Mouse (Mus musculus) embryonic stem cell, embryonic (primary cell): Measurements from ENCODE around the gene Rpl37a.

ENCODE experiments used
- CTCF ChIA-PET, 4 experiments: fragments of 300-600 bp in 2 of 4; fragments of 350-600 bp in 2 of 4; sonication (Branson Sonifier 250); formaldehyde crosslinking; loops; one replicate each; lab custom pipeline; 2022; ENCODE audit warnings: inconsistent platforms in 2 of 4; lab: Charles Lee
- POLR2A ChIA-PET, 4 experiments: fragments of 300-600 bp in 2 of 4; fragments of 350-600 bp in 2 of 4; sonication (Branson Sonifier 250); formaldehyde crosslinking; loops; one replicate each; lab custom pipeline; 2022; ENCODE audit warnings: antibody characterized with exemption in 4 of 4, inconsistent platforms in 1 of 4; lab: Charles Lee

Gene Rpl37a

GRCm38 (mm10) chr1:72710753-72711653 lies at the start of gene Rpl37a:
Rpl37a (plus strand) TSS chr1:72711290.
- ChIA-PET CTCF (interaction anchor here in 1 of 4 experiments (0.8 kb wide), 1 partner anchor 144 kb away, joined by 3 read pairs; no protein-coding TSS in a partner anchor), POLR2A (interaction anchor here (0.5 to 12.4 kb wide), 55 partner anchors 9 to 538 kb away, joined by 3 to 306 read pairs (median 4); partner anchors contain the start of genes Smarcal1 (in 3 of the 4), Igfbp2 (in 2 of the 4), Igfbp5 (in 2 of the 4) and Pecr (in 1 of the 4))

- CTCF ChIA-PET, result no interaction called here
- POLR2A ChIA-PET, result interaction anchor here in 1 of 4 experiments (1.3 to 1.5 kb wide), 2 partner anchors 20 to 39 kb away, joined by 3 to 4 read pairs; no protein-coding TSS in a partner anchor
These were observed 38.0 kb upstream of the Rpl37a start for GRCm38 (mm10) chr1:72673070-72673469.

GRCm38 (mm10) chr1:72696256-72696655 lies 14.8 kb upstream of the Rpl37a start:
- ChIA-PET CTCF (no interaction called here), POLR2A (interaction anchor here in 1 of 4 experiments (0.6 kb wide), 1 partner anchor 461 kb away, joined by 3 read pairs; no protein-coding TSS in a partner anchor)

- ChIA-PET POLR2A (interaction anchor here in 1 of 4 experiments (1.0 kb wide), 1 partner anchor 97 kb away, joined by 3 read pairs; no protein-coding TSS in a partner anchor), CTCF (no interaction called here)
These were observed 12.4 kb upstream of the Rpl37a start for GRCm38 (mm10) chr1:72698651-72699050.

- POLR2A ChIA-PET, result interaction anchor here in 2 of 4 experiments (1.1 to 2.8 kb wide), 4 partner anchors 10 to 125 kb away, joined by 3 to 10 read pairs (median 4); partner anchors contain the start of gene Rpl37a (in 2 of the 2)
- CTCF ChIA-PET, result no interaction called here
These were observed 10.6 kb upstream of the Rpl37a start, which contains the start of gene Ankar for GRCm38 (mm10) chr1:72700479-72700878. Ankar (minus strand) TSS chr1:72700579.

GRCm38 (mm10) chr1:72707525-72707924 lies 3.6 kb upstream of the Rpl37a start:
- ChIA-PET CTCF (interaction anchor here in 1 of 4 experiments (0.6 kb wide), 1 partner anchor 136 kb away, joined by 3 read pairs; no protein-coding TSS in a partner anchor), POLR2A (interaction anchor here in 1 of 4 experiments (0.7 to 1.7 kb wide), 3 partner anchors 8 to 96 kb away, joined by 3 to 8 read pairs (median 3); no protein-coding TSS in a partner anchor)

GRCm38 (mm10) chr1:72711684-72712083 lies 594 bp downstream of the Rpl37a start:
- POLR2A ChIA-PET, result interaction anchor here in 3 of 4 experiments (0.9 to 12.4 kb wide), 30 partner anchors 9 to 487 kb away, joined by 3 to 306 read pairs (median 6); partner anchors contain the start of genes Smarcal1 (in 3 of the 3), Igfbp2 (in 2 of the 3) and Igfbp5 (in 1 of the 3)
- CTCF ChIA-PET, result no interaction called here

- CTCF ChIA-PET, result interaction anchor here in 2 of 4 experiments (0.7 to 6.2 kb wide), 3 partner anchors 109 to 428 kb away, joined by 3 to 90 read pairs (median 5); no protein-coding TSS in a partner anchor
These were observed 3.5 kb downstream of the Rpl37a start for GRCm38 (mm10) chr1:72714547-72714946.

GRCm38 (mm10) chr1:72715065-72715464 lies 4.0 kb downstream of the Rpl37a start:
- POLR2A ChIA-PET, result interaction anchor here (0.6 to 12.4 kb wide), 46 partner anchors 8 to 488 kb away, joined by 3 to 306 read pairs (median 5); partner anchors contain the start of genes Igfbp2 (in 3 of the 4), Ankar (in 1 of the 4), Igfbp5 (in 1 of the 4) and Smarcal1 (in 1 of the 4)
- CTCF ChIA-PET, result interaction anchor here in 3 of 4 experiments (0.7 to 6.2 kb wide), 3 partner anchors 9 to 141 kb away, joined by 3 to 90 read pairs (median 3); no protein-coding TSS in a partner anchor

More at GRCm38 (mm10) chr1:72714547-72714946, 3.5 kb downstream of the Rpl37a start:
- POLR2A ChIA-PET, result interaction anchor here (0.6 to 12.4 kb wide), 43 partner anchors 9 to 488 kb away, joined by 3 to 306 read pairs (median 4); partner anchors contain the start of genes Igfbp2 (in 3 of the 4), Ankar (in 1 of the 4) and Igfbp5 (in 1 of the 4)

GRCm38 (mm10) chr1:72715593-72716361 lies 4.7 kb downstream of the Rpl37a start:
- POLR2A ChIA-PET, result interaction anchor here (0.6 to 12.4 kb wide), 59 partner anchors 8 to 479 kb away, joined by 3 to 306 read pairs (median 5); partner anchors contain the start of genes Igfbp2 (in 3 of the 4), Igfbp5 (in 1 of the 4) and Smarcal1 (in 1 of the 4)
- CTCF ChIA-PET, result interaction anchor here (0.6 to 6.2 kb wide), 9 partner anchors 9 to 1147 kb away, joined by 3 to 90 read pairs (median 3); no protein-coding TSS in a partner anchor

GRCm38 (mm10) chr1:72716421-72716820 lies 5.3 kb downstream of the Rpl37a start:
- ChIA-PET POLR2A (interaction anchor here (0.6 to 12.4 kb wide), 49 partner anchors 9 to 480 kb away, joined by 3 to 306 read pairs (median 5); partner anchors contain the start of gene Igfbp2 (in 2 of the 4)), CTCF (interaction anchor here (0.7 to 6.2 kb wide), 10 partner anchors 77 to 1147 kb away, joined by 3 to 90 read pairs (median 3); no protein-coding TSS in a partner anchor)

GRCm38 (mm10) chr1:72716926-72717325 lies 5.8 kb downstream of the Rpl37a start:
- ChIA-PET POLR2A (interaction anchor here (0.8 to 12.4 kb wide), 37 partner anchors 9 to 473 kb away, joined by 3 to 306 read pairs (median 8); partner anchors contain the start of gene Igfbp2 (in 2 of the 4)), CTCF (interaction anchor here (0.7 to 6.2 kb wide), 11 partner anchors 14 to 1146 kb away, joined by 3 to 90 read pairs (median 4); no protein-coding TSS in a partner anchor)

GRCm38 (mm10) chr1:72717540-72717939 lies 6.5 kb downstream of the Rpl37a start:
- CTCF ChIA-PET, result interaction anchor here (0.6 to 6.2 kb wide), 10 partner anchors 14 to 469 kb away, joined by 3 to 90 read pairs (median 5); no protein-coding TSS in a partner anchor
- POLR2A ChIA-PET, result interaction anchor here (0.6 to 12.4 kb wide), 26 partner anchors 9 to 1146 kb away, joined by 3 to 306 read pairs (median 9); partner anchors contain the start of gene Igfbp2 (in 3 of the 4)

- CTCF ChIA-PET, result interaction anchor here (0.6 to 6.2 kb wide), 26 partner anchors 14 to 1107 kb away, joined by 3 to 90 read pairs (median 4); no protein-coding TSS in a partner anchor
- POLR2A ChIA-PET, result interaction anchor here (0.6 to 12.4 kb wide), 26 partner anchors 7 to 1144 kb away, joined by 3 to 306 read pairs (median 7); partner anchors contain the start of genes Igfbp2 (in 2 of the 4) and Rpl37a (in 2 of the 4)
These were observed 7.8 kb downstream of the Rpl37a start for GRCm38 (mm10) chr1:72718846-72719245.

- ChIA-PET POLR2A (interaction anchor here (0.5 to 12.4 kb wide), 21 partner anchors 9 to 297 kb away, joined by 3 to 306 read pairs (median 6); partner anchors contain the start of genes Igfbp2 (in 2 of the 4) and Rpl37a (in 2 of the 4)), CTCF (interaction anchor here in 3 of 4 experiments (0.6 to 6.2 kb wide), 6 partner anchors 20 to 463 kb away, joined by 4 to 90 read pairs (median 6); no protein-coding TSS in a partner anchor)
These were observed 9.1 kb downstream of the Rpl37a start for GRCm38 (mm10) chr1:72720115-72720725.
